Mouse (Mus musculus) liver, postnatal 0 days (tissue): ENCODE measurements around the gene Slc35f4.

Experiments used
- CTCF ChIP-seq: sonication (generic); IDR thresholded peaks from 2 replicates; pipeline ENCODE4 v1.5.1; 2016; ENCODE audit warnings: antibody characterized with exemption, low read depth
- EP300 ChIP-seq: IDR thresholded peaks from 2 replicates; pipeline ENCODE4 v1.6.1; 2016; ENCODE audit warnings: antibody characterized with exemption, low read depth, mild to moderate bottlenecking

- TF ChIP-seq CTCF: no peak
- TF ChIP-seq EP300: no peak
Measured at GRCm38 (mm10) chr14:49300981-49301619, 224.7 kb downstream of the Slc35f4 start.
